9 mouse cellular contexts compared by ENCODE assay signal in the genomic region with DNA sequence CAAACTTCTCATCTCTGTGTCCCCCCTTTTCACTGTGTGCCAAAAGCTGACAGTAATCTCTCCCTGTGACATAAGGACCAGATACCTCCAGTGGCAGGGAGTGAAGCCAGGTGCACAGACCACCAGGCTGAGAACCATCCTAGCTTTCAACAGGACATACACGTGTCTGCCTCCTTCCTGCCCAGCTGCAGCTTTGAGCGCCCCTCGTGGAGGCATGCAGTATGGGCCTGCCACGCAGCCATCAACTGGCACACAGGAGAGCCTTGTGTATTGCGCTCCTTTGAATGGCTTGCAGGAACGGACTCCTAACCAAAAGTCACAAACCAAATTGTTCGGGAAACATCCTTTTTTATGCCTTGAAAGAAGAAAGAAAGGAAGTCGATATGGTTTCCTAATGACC. TPM values are rescaled to one million over a fixed set of nuclear protein-coding genes. Genes with fewer than 3 reads are reported as not detected.
DNase-seq lines count a peak whose midpoint lies in the region; ATAC-seq lines count a peak whose summit lies in the region.
"Had no signal": no experiment of that assay in that cellular context is flagged by ENCODE, and none has a peak within 500 bp of the region (broad histone marks: within the 10 kb centered on the region; RNA-seq: fewer than 3 reads in every experiment).

No protein-coding gene starts in this region.

- H3K9ac ChIP-seq in forebrain, embryonic 12.5 days, result no peak overlapping the region
- H3K9ac ChIP-seq: limb, embryonic 15.5 days had no signal

- H3K9me3 ChIP-seq in forebrain, embryonic 12.5 days, result no peaks in the 10 kb centered on the region
- H3K9me3 ChIP-seq in heart, embryonic 10.5 days, result no peaks in the 10 kb centered on the region
- H3K9me3 ChIP-seq: limb, embryonic 15.5 days had no signal

- ATAC-seq in forebrain, embryonic 12.5 days (ENCODE audit: low FRiP score), result peak; percentile 59; the same call in 1 of the 2 replicates

- H3K27ac ChIP-seq in forebrain, embryonic 12.5 days, result no peak overlapping the region
- no peak overlapping the region for H3K27ac ChIP-seq in heart, embryonic 10.5 days
- H3K27ac ChIP-seq: limb, embryonic 15.5 days had no signal

- peaks cover 41% of the 10 kb centered on the region for H3K4me1 ChIP-seq in forebrain, embryonic 12.5 days
- H3K4me1 ChIP-seq in heart, embryonic 10.5 days, result peaks cover 21% of the 10 kb centered on the region

- whole genome bisulfite sequencing in forebrain, embryonic 12.5 days, result 9% methylated on average over 8 of the region's 8 CpGs
- WGBS in heart, embryonic 10.5 days, result 17% methylated on average over 8 of the region's 8 CpGs

- peak; percentile 18 to 23 for DNase-seq in lung, adult 18-20 months
- DNase-seq in lung, postnatal 25 days (ENCODE audit: low spot score), result no peak
- peak; percentile 6 for DNase-seq in c-Kit-positive CD71-negative TER-119-negative erythroid progenitor cells, embryonic 14.5 days (ENCODE audit: low read depth)
- peak; percentile 79 to 81 for DNase-seq in kidney, postnatal 4 days
- peak; percentile 46 for DNase-seq in lung, postnatal 36 days
- peak; percentile 80 for DNase-seq in right cerebral cortex, postnatal 14 days
- no peak for DNase-seq in heart, embryonic 10.5 days (ENCODE audit: low spot score)

- H3K4me3 ChIP-seq in forebrain, embryonic 12.5 days (replicated peaks), result peak overlapping the region; percentile 62; the same call in 1 of the 2 replicates
- H3K4me3 ChIP-seq in heart, embryonic 10.5 days, result no peak overlapping the region
- H3K4me3 ChIP-seq: limb, embryonic 15.5 days had no signal

- peaks cover 61% of the 10 kb centered on the region for H3K27me3 ChIP-seq in forebrain, embryonic 12.5 days
- peaks cover 93% of the 10 kb centered on the region for H3K27me3 ChIP-seq in heart, embryonic 10.5 days (ENCODE audit: insufficient read depth, poor library complexity, severe bottlenecking)

- no peaks in the 10 kb centered on the region for H3K36me3 ChIP-seq in forebrain, embryonic 12.5 days (replicated peaks)
- H3K36me3 ChIP-seq in heart, embryonic 10.5 days, result no peaks in the 10 kb centered on the region
- H3K36me3 ChIP-seq: limb, embryonic 15.5 days had no signal

- H3K4me2 ChIP-seq in forebrain, embryonic 12.5 days, result peak overlapping the region; percentile 93
- H3K4me2 ChIP-seq: limb, embryonic 15.5 days had no signal

RNA-seq across cellular contexts. Expression of gene Sez6l, which starts 3.1 kb away (rescaled TPM):
- polyA plus RNA-seq in forebrain, embryonic 12.5 days (2016; fragmentation: Nextera tagmentation; extraction: Ambion mirVana), result 13.4 and 14.8 TPM in 2 replicates
- 0.16 and 0.63 TPM in 2 replicates for polyA plus RNA-seq in heart, embryonic 10.5 days (2016; fragmentation: Nextera tagmentation; extraction: Ambion mirVana)

Comparison
In these comparisons a context has a peak if more than half of its experiments do, and no peak if none do; other contexts are left out.
1. DNase-seq: peak in lung, adult 18-20 months (2 of 2), c-Kit-positive CD71-negative TER-119-negative erythroid progenitor cells, embryonic 14.5 days (single experiment), kidney, postnatal 4 days (2 of 2), lung, postnatal 36 days (single experiment) and right cerebral cortex, postnatal 14 days (single experiment); none in lung, postnatal 25 days (single experiment) and heart, embryonic 10.5 days (single experiment).